Mouse (Mus musculus) testis, adult 2 months (tissue): ENCODE data around the gene Abhd2.

Source experiments
- CTCF ChIP-seq: fragments of 200-500 bp; IDR thresholded peaks from 2 replicates; pipeline ENCODE4 v1.5.1; 2012; ENCODE audit warnings: low read depth, mild to moderate bottlenecking, inconsistent platforms, low read length, moderate library complexity; ENCODE audit not compliant: control insufficient read depth, insufficient read depth, insufficient replicate concordance
- POLR2A ChIP-seq: fragments of 200-500 bp; IDR thresholded peaks from 2 replicates; pipeline ENCODE4 v1.6.1; 2012; ENCODE audit warnings: low read depth, mild to moderate bottlenecking, inconsistent platforms, low read length, moderate library complexity; ENCODE audit not compliant: control insufficient read depth

DNA sequence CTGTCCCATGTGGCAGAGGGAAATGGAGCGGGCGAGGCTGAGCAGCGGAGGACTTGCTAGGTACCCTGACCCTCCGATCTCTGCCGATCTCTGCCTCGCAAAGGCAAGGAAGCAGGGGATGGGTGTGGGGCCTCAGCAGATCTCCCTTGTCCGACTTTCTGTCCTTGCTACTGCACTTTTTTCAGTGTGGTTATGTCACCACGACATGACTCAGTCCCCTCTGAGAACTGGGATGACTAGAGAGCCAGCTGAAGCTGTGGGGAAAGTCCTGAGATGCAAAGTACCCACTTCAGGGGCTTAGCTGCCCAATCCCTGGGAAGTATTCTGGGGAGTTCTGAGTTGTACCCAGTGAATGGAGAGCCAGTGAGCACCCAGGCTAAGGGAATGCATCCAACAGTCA is 114.1 kb downstream of the Abhd2 start:
- TF ChIP-seq CTCF (no peak), POLR2A (no peak)
